Mouse (Mus musculus): ENCODE results near the gene Cwh43.

DNA sequence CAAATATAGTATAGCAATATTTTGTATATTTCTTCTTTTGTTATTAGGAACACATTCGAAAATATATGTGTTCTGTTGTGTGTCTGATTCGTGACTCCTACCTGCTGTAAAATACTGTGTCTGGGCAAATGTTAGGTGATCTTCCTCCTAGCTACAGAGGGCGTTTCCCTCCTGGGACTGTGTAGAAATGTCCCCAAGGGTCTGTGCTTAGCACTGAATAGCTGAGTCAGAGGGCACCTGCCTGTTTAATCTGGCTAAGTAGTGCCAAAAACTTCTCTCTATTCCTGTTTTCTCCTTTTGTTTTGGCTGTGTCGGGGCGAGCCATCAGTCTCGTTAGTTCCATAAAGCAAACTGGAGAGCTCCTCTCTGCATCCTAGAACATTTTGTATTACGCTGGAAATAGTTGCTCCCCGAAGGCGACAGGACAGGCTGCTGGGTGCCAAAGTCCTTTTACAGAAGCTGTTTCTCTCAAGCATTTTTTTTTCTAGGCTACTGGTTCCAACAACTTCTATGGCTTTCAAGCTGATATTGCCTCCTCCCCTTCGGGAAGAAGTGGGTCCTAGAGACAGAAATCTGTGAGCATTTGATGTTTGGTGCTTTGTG is 36.9 kb upstream of the Cwh43 start:
- TF ChIP-seq CTCF (conservative IDR thresholded peaks at IDR 0.05; ENCODE audit: insufficient read depth, insufficient read length, low read depth, low read length) (no peak), POLR2A (IDR thresholded peaks at IDR 0.05; ENCODE audit: low read depth, low read length) (no peak)
